Mouse (Mus musculus): Measurements from ENCODE around the gene Tmbim1. TPM values are rescaled to one million over a fixed set of nuclear protein-coding genes. Genes with fewer than 3 reads are reported as not detected.
"Not testable (repeated sequence)": the region's sequence is repeated elsewhere in the genome, so short reads cannot be mapped to it uniquely, and the experiment has no call there.

Gene Tmbim1
- polyA plus RNA-seq, 2 experiments, result 41.7 to 48.0 TPM

DNA sequence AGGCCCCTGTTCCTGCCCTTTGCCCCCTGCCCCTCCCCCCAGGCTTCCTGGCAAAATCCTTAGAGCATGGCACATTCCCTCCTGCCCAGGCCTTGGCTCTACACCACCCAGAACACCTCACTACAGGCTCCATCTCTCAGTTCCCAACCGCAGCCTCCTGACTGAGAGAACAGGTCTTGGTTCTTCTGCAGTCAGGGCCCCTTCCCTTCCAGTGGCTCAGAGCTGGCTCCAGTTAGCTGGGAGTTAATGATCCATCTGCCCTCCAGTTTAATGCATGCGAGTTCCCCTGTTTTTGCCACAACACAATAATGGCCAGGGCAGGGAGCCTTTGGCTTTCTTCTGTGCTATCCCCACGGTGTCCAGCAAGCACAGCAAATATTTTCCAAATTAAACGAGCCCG is 37.7 kb upstream of the Tmbim1 start:
- Histone ChIP-seq H3K4me3 (replicated peaks; ENCODE audit: low read length) (no peak overlapping the region), H3K9ac (ENCODE audit: low read depth, low read length, severe bottlenecking) (no peak overlapping the region), H3K4me1 (ENCODE audit: control insufficient read depth, insufficient read depth, low read length) (no peaks in the 10 kb centered on the region), H3K4me2 (replicated peaks; ENCODE audit: low read depth, low read length, severe bottlenecking) (no peak overlapping the region), H3K9me3 (ENCODE audit: control insufficient read depth, low read length) (no peaks in the 10 kb centered on the region), H3K36me3 (ENCODE audit: control insufficient read depth, insufficient read depth, low read length) (peaks cover 10% of the 10 kb centered on the region; the same call in 1 of the 2 replicates), H3K27ac (replicated peaks; ENCODE audit: low read depth, low read length) (no peak overlapping the region), H3K27me3 (ENCODE audit: control insufficient read depth, insufficient read depth, low read length) (no peaks in the 10 kb centered on the region)
- 58% methylated on average over 5 of the region's 5 CpGs for WGBS
- no peak for TF ChIP-seq POLR2A (IDR thresholded peaks at IDR 0.05; ENCODE audit: borderline replicate concordance, extremely low read depth, insufficient read depth, insufficient read length)
- ATAC-seq (ENCODE audit: low FRiP score, low read depth) (no peak), DNase-seq (ENCODE audit: low spot score) (no peak)

DNA sequence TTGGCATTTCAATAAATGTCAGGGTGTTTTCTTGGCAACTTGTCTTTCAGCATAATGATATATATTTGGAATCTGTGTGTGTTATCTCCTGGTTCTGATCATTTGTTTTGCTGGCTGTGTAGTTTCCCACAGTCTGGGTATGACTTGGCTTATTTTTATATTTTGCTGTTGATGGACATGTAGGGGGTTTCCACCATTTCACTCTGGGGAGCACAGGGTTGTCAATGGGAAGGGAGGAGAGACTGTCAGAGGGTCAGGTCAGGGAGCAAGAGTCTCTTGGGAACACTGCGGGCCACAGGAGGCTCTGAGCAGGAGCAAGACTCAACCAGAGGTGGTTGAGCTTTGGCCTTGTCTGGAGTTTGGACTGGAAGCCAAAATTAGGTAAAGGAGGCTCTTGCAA is 36.9 kb upstream of the Tmbim1 start:
- Histone ChIP-seq H3K27ac (replicated peaks; ENCODE audit: low read depth, low read length) (no peak overlapping the region), H3K27me3 (ENCODE audit: control insufficient read depth, insufficient read depth, low read length) (no peaks in the 10 kb centered on the region), H3K36me3 (ENCODE audit: control insufficient read depth, insufficient read depth, low read length) (0 out of 2 replicates have a peak, but pooled peaks cover 4% of the 10 kb centered on the region), H3K4me2 (replicated peaks; ENCODE audit: low read depth, low read length, severe bottlenecking) (no peak overlapping the region), H3K9me3 (ENCODE audit: control insufficient read depth, low read length) (no peaks in the 10 kb centered on the region), H3K9ac (ENCODE audit: low read depth, low read length, severe bottlenecking) (no peak overlapping the region), H3K4me3 (replicated peaks; ENCODE audit: low read length) (no peak overlapping the region), H3K4me1 (ENCODE audit: control insufficient read depth, insufficient read depth, low read length) (no peaks in the 10 kb centered on the region)
- no peak for ATAC-seq (ENCODE audit: low FRiP score, low read depth)
- no peak for DNase-seq (ENCODE audit: low spot score)
- TF ChIP-seq POLR2A (IDR thresholded peaks at IDR 0.05; ENCODE audit: borderline replicate concordance, extremely low read depth, insufficient read depth, insufficient read length), result no peak
- WGBS, result 100% methylated on average over 1 of the region's 1 CpGs

DNA sequence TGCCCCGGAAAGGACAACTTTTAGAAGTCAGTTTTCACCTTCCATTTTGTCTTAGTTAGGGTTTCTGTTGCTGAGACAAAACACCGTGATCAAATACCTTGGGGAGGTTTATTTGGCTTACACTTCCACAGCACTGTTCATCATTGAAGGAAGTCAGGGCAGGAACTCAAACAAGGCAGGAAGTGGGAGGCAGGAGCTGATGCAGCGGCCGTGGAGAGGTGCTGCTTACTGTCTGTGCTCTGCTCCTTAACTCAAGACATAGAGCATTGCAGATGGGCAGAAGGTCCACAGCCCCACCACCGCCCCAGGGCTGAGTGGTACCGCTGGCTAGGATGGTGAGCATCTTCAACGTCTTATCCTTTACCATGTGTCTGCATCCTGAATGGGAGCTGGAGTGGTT is 36.5 kb upstream of the Tmbim1 start:
- no peak for TF ChIP-seq POLR2A (IDR thresholded peaks at IDR 0.05; ENCODE audit: borderline replicate concordance, extremely low read depth, insufficient read depth, insufficient read length)
- DNase-seq (ENCODE audit: low spot score) (no peak), ATAC-seq (ENCODE audit: low FRiP score, low read depth) (no peak)
- H3K27me3 ChIP-seq (ENCODE audit: control insufficient read depth, insufficient read depth, low read length), result no peaks in the 10 kb centered on the region
- no peak overlapping the region for H3K9ac ChIP-seq (ENCODE audit: low read depth, low read length, severe bottlenecking)
- H3K4me1 ChIP-seq (ENCODE audit: control insufficient read depth, insufficient read depth, low read length), result no peaks in the 10 kb centered on the region
- 0 out of 2 replicates have a peak, but pooled peaks cover 4% of the 10 kb centered on the region for H3K36me3 ChIP-seq (ENCODE audit: control insufficient read depth, insufficient read depth, low read length)
- H3K4me3 ChIP-seq (replicated peaks; ENCODE audit: low read length), result no peak overlapping the region
- H3K9me3 ChIP-seq (ENCODE audit: control insufficient read depth, low read length), result no peaks in the 10 kb centered on the region
- no peak overlapping the region for H3K27ac ChIP-seq (replicated peaks; ENCODE audit: low read depth, low read length)
- no peak overlapping the region for H3K4me2 ChIP-seq (replicated peaks; ENCODE audit: low read depth, low read length, severe bottlenecking)
- 84% methylated on average over 7 of the region's 7 CpGs for WGBS

GRCm38 (mm10) chr1:74340992-74341391 is 35.6 kb upstream of the Tmbim1 start:
- ATAC-seq (ENCODE audit: low FRiP score, low read depth), result not testable (repeated sequence)
- 80% methylated on average over 4 of the region's 4 CpGs for WGBS

DNA sequence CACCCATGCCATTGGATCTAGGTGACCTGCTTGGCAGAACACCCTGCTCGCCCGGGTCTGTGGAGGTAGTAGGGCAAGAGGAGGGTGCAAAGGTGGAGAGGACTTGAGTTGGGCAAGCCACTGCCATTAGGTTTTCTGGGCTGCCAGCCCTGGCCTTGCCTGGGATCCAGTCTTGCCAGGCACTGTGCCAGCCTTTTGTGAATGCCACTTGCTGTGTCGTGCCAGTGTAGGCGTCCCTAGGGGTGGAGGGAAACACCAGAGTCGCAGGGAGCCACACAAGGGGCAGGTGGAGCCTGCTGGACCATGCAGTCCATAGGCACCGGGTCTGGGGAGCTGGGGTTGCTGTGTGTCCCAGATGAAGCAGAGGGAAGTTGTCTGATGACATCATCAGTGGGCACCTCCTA is 34.9 kb upstream of the Tmbim1 start:
- no peak overlapping the region for H3K4me3 ChIP-seq (replicated peaks; ENCODE audit: low read length)
- H3K4me2 ChIP-seq (replicated peaks; ENCODE audit: low read depth, low read length, severe bottlenecking), result no peak overlapping the region
- H3K27me3 ChIP-seq (ENCODE audit: control insufficient read depth, insufficient read depth, low read length), result no peaks in the 10 kb centered on the region
- no peaks in the 10 kb centered on the region for H3K4me1 ChIP-seq (ENCODE audit: control insufficient read depth, insufficient read depth, low read length)
- H3K9ac ChIP-seq (ENCODE audit: low read depth, low read length, severe bottlenecking), result no peak overlapping the region
- no peaks in the 10 kb centered on the region for H3K9me3 ChIP-seq (ENCODE audit: control insufficient read depth, low read length)
- TF ChIP-seq POLR2A (IDR thresholded peaks at IDR 0.05; ENCODE audit: borderline replicate concordance, extremely low read depth, insufficient read depth, insufficient read length), result no peak
- H3K27ac ChIP-seq (replicated peaks; ENCODE audit: low read depth, low read length), result no peak overlapping the region
- ATAC-seq (ENCODE audit: low FRiP score, low read depth) (no peak), DNase-seq (ENCODE audit: low spot score) (no peak)
- H3K36me3 ChIP-seq (ENCODE audit: control insufficient read depth, insufficient read depth, low read length), result 0 out of 2 replicates have a peak, but pooled peaks cover 4% of the 10 kb centered on the region
- 95% methylated on average over 6 of the region's 6 CpGs for WGBS

More at GRCm38 (mm10) chr1:74340992-74341391, 35.6 kb upstream of the Tmbim1 start:
- not testable (repeated sequence) for H3K4me2 ChIP-seq (replicated peaks; ENCODE audit: low read depth, low read length, severe bottlenecking); DNase-seq (ENCODE audit: low spot score); H3K36me3 ChIP-seq (ENCODE audit: control insufficient read depth, insufficient read depth, low read length); H3K27me3 ChIP-seq (ENCODE audit: control insufficient read depth, insufficient read depth, low read length); H3K4me1 ChIP-seq (ENCODE audit: control insufficient read depth, insufficient read depth, low read length); H3K9ac ChIP-seq (ENCODE audit: low read depth, low read length, severe bottlenecking); H3K4me3 ChIP-seq (replicated peaks; ENCODE audit: low read length); H3K27ac ChIP-seq (replicated peaks; ENCODE audit: low read depth, low read length); H3K9me3 ChIP-seq (ENCODE audit: control insufficient read depth, low read length)

- WGBS, result 92% methylated on average over 9 of the region's 9 CpGs
- no peak for ATAC-seq (ENCODE audit: low FRiP score, low read depth)
- H3K9me3 ChIP-seq (ENCODE audit: control insufficient read depth, low read length), result no peaks in the 10 kb centered on the region
Measured at GRCm38 (mm10) chr1:74339917-74340316, 34.5 kb upstream of the Tmbim1 start.

More at GRCm38 (mm10) chr1:74339917-74340316, 34.5 kb upstream of the Tmbim1 start:
- H3K4me2 ChIP-seq (replicated peaks; ENCODE audit: low read depth, low read length, severe bottlenecking), result no peak overlapping the region
- DNase-seq (ENCODE audit: low spot score), result no peak
- peaks cover 3% of the 10 kb centered on the region; the same call in 1 of the 2 replicates for H3K4me1 ChIP-seq (ENCODE audit: control insufficient read depth, insufficient read depth, low read length)
- H3K36me3 ChIP-seq (ENCODE audit: control insufficient read depth, insufficient read depth, low read length), result 0 out of 2 replicates have a peak, but pooled peaks cover 4% of the 10 kb centered on the region
- no peak overlapping the region for H3K27ac ChIP-seq (replicated peaks; ENCODE audit: low read depth, low read length)
- no peak overlapping the region for H3K9ac ChIP-seq (ENCODE audit: low read depth, low read length, severe bottlenecking)
- H3K4me3 ChIP-seq (replicated peaks; ENCODE audit: low read length), result no peak overlapping the region
- H3K27me3 ChIP-seq (ENCODE audit: control insufficient read depth, insufficient read depth, low read length), result no peaks in the 10 kb centered on the region
- TF ChIP-seq POLR2A (IDR thresholded peaks at IDR 0.05; ENCODE audit: borderline replicate concordance, extremely low read depth, insufficient read depth, insufficient read length), result no peak
